Mouse (Mus musculus): ENCODE data around the gene Hnrnpab. TPM values are rescaled to one million over a fixed set of nuclear protein-coding genes. Genes with fewer than 3 reads are reported as not detected.

Hnrnpab gene
- total RNA-seq, 1 experiment from 2014 or later = 354 TPM

DNA sequence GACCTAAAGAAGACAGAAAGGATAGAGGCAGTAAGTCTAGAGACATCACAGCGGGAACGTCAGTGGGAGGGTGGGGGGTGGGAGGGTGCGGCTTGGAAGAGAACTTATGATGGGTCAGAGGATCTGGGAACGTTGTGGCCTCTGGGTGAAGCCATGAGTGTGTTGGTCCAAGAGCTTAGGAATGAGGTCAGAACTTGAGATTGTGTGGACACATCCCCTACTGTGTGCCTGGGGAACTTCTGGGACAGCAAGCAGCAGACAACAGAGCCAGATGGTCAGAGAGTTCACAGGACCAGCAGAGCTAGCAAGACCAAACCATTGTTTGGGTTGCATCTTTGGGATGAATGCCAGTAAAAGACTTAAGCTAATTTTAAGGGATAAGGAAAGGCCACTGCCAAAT, 37.8 kb downstream of the Hnrnpab start:
- DNase-seq = no peak

DNA sequence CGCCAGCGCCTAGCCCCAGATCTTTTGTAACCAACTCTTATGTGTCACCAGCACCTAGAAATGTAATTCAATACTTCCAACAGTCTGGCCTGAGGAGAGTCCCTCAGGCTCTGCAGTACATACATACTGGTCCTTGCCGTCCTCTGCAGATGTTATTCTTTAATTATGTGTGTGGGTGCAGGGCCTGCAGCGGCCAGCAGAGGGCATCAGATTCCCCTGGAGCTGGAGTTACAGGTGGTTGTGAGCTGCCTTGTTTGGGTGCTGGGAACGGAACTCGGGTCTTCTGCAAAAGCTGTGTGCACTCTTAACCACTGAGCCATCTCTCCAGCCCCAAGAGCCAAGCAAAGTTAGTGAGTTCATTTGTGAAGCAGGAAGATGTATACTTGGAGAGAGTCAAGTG, 40.7 kb downstream of the Hnrnpab start:
- DNase-seq = no peak

DNA sequence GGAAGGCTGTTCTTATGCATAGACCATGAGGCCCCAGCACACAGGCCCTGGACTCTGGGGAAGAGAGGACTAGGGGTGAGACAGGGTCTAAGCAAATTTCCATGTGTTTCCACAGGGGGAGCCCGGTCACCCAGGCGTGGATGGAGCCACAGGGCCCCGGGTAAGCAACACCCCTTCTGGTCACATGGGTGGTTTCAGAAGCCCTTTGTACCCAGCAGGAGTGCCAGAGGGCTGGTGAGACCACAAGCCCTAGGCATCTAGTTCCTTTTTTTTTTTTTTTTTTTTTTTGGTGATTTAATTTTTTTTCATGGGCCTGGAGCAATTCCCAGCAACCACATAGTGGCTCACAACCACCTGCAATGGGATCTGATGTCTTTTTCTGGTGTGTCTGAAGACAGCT, 41.6 kb downstream of the Hnrnpab start:
- no peak for DNase-seq

DNA sequence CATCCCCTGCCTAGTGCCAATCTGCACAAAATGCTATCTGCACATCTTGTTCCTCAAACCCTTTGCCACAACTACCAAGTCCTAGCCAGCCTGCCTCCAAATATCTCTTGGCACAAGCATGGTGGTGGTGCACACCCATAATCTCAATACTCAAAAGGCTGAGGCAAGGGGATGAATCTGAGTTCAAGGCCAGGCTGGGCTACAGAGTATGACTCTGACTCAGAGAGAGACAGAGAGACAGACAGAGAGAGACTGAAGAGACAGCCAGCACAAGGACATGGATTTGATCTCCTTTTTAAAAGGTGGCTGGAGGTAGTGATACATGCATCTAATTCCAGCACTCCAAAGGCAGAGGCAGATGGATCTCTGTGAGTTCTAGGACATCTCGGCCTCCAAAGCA, 43.4 kb downstream of the Hnrnpab start:
- peak; percentile 49 for DNase-seq

DNA sequence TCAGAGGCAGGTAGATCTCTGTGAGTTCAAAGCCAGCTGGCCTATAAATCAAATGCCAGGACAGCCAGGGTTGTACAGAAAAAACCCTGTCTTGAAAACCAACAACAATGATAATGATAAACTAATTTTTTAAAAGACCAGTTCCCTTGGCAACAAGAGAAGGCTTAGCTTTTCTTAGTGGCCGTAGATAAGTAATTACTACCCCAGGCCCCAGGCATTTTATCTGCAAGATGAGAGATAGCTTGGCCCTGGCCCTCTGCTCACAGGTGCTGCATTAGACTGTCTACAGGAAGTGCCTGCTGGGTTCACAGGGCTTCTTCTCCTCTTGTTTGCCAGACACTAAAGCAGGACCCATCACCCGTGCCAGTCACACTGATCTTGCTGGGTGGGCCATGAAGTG, 51.6 kb downstream of the Hnrnpab start:
- no peak for DNase-seq

DNA sequence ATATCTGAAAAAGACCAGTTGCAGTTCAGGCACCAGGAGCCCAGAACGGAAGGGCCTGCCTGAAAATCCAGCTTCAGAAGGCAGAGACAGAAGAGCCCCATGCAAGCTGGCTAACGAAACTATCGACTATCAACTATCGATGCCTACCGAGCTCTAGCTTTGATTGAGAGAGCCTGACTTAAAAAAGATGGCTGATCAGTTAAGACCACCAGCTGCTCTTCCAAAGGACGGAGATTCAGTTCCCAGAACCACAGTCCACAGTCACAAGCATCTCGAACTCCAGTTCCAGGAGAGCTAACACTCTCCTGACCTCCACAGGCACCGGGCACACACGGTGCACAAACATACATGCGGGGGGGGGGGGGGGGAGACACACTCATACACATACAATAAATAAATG, 52.1 kb downstream of the Hnrnpab start:
- DNase-seq = no peak

DNA sequence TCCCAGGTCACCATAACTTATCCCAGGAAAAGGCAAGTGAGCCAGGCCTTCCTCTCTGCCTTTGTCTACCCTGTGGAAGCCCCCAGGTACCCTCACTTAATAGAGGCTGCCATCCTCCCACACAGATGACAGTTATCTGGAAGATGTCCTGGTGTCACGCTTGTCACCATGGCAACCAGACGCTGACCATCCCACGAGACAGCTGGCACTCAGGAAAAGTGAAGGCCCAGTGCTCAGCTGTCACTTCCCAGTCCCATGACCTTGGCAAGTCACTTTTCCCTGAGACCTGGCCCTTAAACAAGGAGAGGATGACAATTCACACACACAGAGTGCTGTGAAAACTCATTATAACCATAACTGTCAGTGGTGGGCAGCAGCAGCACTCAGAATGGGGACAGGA, 54.6 kb downstream of the Hnrnpab start:
- no peak for DNase-seq

DNA sequence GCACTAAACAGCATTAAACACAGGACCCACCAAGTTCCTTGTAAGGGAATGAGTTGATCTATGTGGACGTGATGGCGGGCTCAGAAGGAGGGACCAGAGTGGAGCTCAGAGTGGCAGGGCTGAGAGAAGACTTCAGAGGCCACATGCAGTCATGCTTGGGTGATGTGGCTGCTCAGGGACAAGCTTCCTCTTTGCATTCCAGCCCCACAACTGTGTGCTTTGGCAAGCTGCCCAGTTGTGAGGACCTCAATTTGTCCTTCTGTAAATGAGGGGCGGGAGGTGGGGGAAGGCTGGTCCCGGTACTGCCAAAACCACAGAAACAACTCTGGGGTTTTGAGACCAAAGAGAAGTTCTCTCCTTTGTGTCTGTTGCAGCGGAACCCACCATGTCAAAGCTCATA, 55.4 kb downstream of the Hnrnpab start:
- DNase-seq = peak; percentile 27

Other genes starting within 250 kb of the Hnrnpab start
- 27.8 and 29.1 TPM in 2 replicates for gene Phykpl, start 22.1 kb downstream of the Hnrnpab start, total RNA-seq (2021)
- gene Nhp2, start 12.9 kb upstream of the Hnrnpab start, total RNA-seq (2021) = 64.2 and 74.7 TPM in 2 replicates
- gene Rmnd5b, start 29.0 kb upstream of the Hnrnpab start, total RNA-seq (2021) = 39.0 and 39.9 TPM in 2 replicates
- gene N4bp3, start 44.0 kb upstream of the Hnrnpab start, total RNA-seq (2021) = 16.2 and 18.8 TPM in 2 replicates
- 1.9 and 2.7 TPM in 2 replicates for gene D930048N14Rik, start 44.1 kb upstream of the Hnrnpab start, total RNA-seq (2021)
- 47.1 and 52.0 TPM in 2 replicates for gene 0610009B22Rik, start 82.0 kb upstream of the Hnrnpab start, total RNA-seq (2021)
- 31.7 and 37.9 TPM in 2 replicates for gene Sec24a, start 156.8 kb upstream of the Hnrnpab start, total RNA-seq (2021)
- gene Sar1b, start 156.8 kb upstream of the Hnrnpab start, total RNA-seq (2021) = 95.1 and 99.2 TPM in 2 replicates

Measured in adrenal gland, postnatal 14 days (tissue).